Mouse (Mus musculus): ENCODE measurements around the gene Slc4a7. TPM values are rescaled to one million over a fixed set of nuclear protein-coding genes. Genes with fewer than 3 reads are reported as not detected.

Gene Slc4a7
- polyA plus RNA-seq, 1 experiment from 2014 or later, result 32.9 TPM

Other genes with a start within 250 kb of the Slc4a7 start
- gene Nek10, start 101.1 kb downstream of the Slc4a7 start, polyA plus RNA-seq (2014; fragmentation: Nextera tagmentation; extraction: Ambion mirVana), result 0.03 and 0.04 TPM in 2 replicates

All from midbrain, embryonic 14.5 days (tissue).